Mouse (Mus musculus) stomach, embryonic 14.5 days (tissue): ENCODE measurements around the gene Gm20425. TPM values are rescaled to one million over a fixed set of nuclear protein-coding genes. Genes with fewer than 3 reads are reported as not detected.
"Not testable (repeated sequence)": the region's sequence is repeated elsewhere in the genome, so short reads cannot be mapped to it uniquely, and the experiment has no call there.

ENCODE experiments used
- ATAC-seq: fragments of 200-750 bp; cut with Nextera tagmentation; 2 replicates; pipeline ENCODE4 v1.8.0; 2017; ENCODE audit warnings: low read depth, moderate TSS enrichment; ENCODE audit not compliant: insufficient number of reproducible peaks, insufficient read depth, low FRiP score
- H3K27ac ChIP-seq: fragments of 300-500 bp; sonication (generic); 2 replicates; pipeline ENCODE4 v1.5.1; 2014; ENCODE audit warnings: mild to moderate bottlenecking, low read length, moderate library complexity, mixed read lengths
- H3K27me3 ChIP-seq: fragments of 300-500 bp; sonication (generic); 2 replicates; pipeline ENCODE4 v1.6.1; 2014; ENCODE audit warnings: low read length, control low read depth, mixed read lengths; ENCODE audit not compliant: control insufficient read depth, insufficient read depth
- H3K36me3 ChIP-seq: fragments of 300-500 bp; sonication (generic); 2 replicates; pipeline ENCODE4 v1.6.1; 2014; ENCODE audit warnings: mild to moderate bottlenecking, control low read depth, low read length, moderate library complexity, mixed read lengths; ENCODE audit not compliant: control insufficient read depth, insufficient read depth
- H3K4me1 ChIP-seq: fragments of 300-500 bp; sonication (generic); 2 replicates; pipeline ENCODE4 v1.6.1; 2014; ENCODE audit warnings: low read length, control low read depth, mixed read lengths; ENCODE audit not compliant: control insufficient read depth, insufficient read depth
- H3K4me2 ChIP-seq: fragments of 300-500 bp; sonication (generic); replicated peaks from 2 replicates; pipeline ENCODE4 v1.6.1; 2014; ENCODE audit warnings: low read depth, low read length, control low read depth
- H3K4me3 ChIP-seq: fragments of 300-500 bp; sonication (generic); 2 replicates; pipeline ENCODE4 v1.5.1; 2014; ENCODE audit warnings: low read depth, low read length, control low read depth
- H3K9ac ChIP-seq: fragments of 300-500 bp; sonication (generic); replicated peaks from 2 replicates; pipeline ENCODE4 v1.6.1; 2014; ENCODE audit warnings: low read depth, mild to moderate bottlenecking, control low read depth, low read length, moderate library complexity, mixed read lengths
- H3K9me3 ChIP-seq: fragments of 300-500 bp; sonication (generic); 2 replicates; pipeline ENCODE4 v1.6.1; 2016; ENCODE audit warnings: low read depth, low read length, control low read depth; ENCODE audit not compliant: control insufficient read depth
- WGBS: fragments of 180-500 bp; shearing (Covaris S2); extraction: QIAGEN DNeasy Blood & Tissue Kit; methylation state at CpG from one replicate; pipeline ENCODE4 v1.1.7; 2014; 5-methylcytosine and 5-hydroxymethylcytosine counted together
- polyA plus RNA-seq: library from polyadenylated mRNA; unstranded; fragments of >200 nt; fragmentation: Nextera tagmentation; extraction: Ambion mirVana; gene quantifications from 2 replicates; pipeline ENCODE4 v1.2.1, GENCODE M21; 2014

The Gm20425 gene
- polyA plus RNA-seq, 1 experiment from 2014 or later = not detected

DNA sequence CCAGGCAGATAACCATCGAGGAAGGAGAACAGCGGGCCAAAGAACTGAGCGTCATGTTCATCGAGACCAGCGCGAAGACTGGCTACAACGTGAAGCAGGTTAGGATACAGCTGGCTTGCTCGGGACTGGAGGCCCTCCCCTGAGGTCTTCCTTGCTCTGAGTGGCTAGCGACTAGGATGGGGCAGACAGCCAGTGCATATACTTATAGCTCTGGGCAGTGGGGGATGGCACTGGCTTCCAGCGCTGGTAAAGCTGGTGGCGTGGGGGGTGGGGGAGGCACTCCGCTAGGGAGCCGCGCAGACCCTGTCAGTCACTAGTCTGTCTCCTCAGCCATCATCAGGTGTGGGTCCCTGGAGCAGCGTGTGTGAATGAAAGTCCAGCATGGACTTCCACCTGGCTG is 66.3 kb downstream of the Gm20425 start:
- Histone ChIP-seq H3K4me2 (no peak overlapping the region), H3K9ac (no peak overlapping the region), H3K9me3 (no peaks in the 10 kb centered on the region), H3K27ac (no peak overlapping the region), H3K4me3 (no peak overlapping the region), H3K36me3 (no peaks in the 10 kb centered on the region), H3K4me1 (no peaks in the 10 kb centered on the region), H3K27me3 (no peaks in the 10 kb centered on the region)
- 69% methylated on average over 15 of the region's 15 CpGs for WGBS
- no peak for ATAC-seq

DNA sequence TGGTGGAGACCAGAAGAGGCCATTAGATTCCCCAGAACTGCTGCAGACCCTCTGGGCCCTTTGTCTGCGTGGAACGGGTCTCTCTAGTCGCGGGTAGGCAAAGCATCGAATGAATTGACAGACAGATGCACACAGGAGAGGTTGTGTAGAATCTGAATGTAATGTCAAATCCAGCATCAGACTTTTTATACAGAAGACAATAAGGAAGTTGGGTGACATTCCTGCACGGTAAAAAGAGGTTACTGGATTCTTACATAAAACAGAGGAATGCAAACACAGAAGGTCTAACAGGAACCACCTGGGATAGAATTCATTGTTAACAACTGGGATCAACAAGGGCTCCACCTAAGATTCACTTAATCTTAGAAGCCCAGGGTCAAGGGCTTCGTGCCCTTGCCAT is 74.9 kb downstream of the Gm20425 start:
- not testable (repeated sequence) for H3K9ac ChIP-seq, H3K9me3 ChIP-seq, H3K4me2 ChIP-seq, H3K27me3 ChIP-seq, H3K36me3 ChIP-seq, H3K4me1 ChIP-seq, H3K27ac ChIP-seq, ATAC-seq, H3K4me3 ChIP-seq
- 73% methylated on average over 7 of the region's 7 CpGs for WGBS

- no peak for ATAC-seq
- Histone ChIP-seq H3K27ac (no peak overlapping the region), H3K9me3 (no peaks in the 10 kb centered on the region), H3K36me3 (no peaks in the 10 kb centered on the region), H3K4me1 (no peaks in the 10 kb centered on the region), H3K4me3 (no peak overlapping the region), H3K9ac (no peak overlapping the region), H3K27me3 (no peaks in the 10 kb centered on the region), H3K4me2 (no peak overlapping the region)
- 79% methylated on average over 2 of the region's 2 CpGs for WGBS
Measured at GRCm38 (mm10) chr9:103154568-103154967, 75.5 kb downstream of the Gm20425 start.

- Histone ChIP-seq H3K9me3 (no peaks in the 10 kb centered on the region), H3K27me3 (no peaks in the 10 kb centered on the region), H3K4me1 (no peaks in the 10 kb centered on the region), H3K27ac (no peak overlapping the region), H3K4me2 (no peak overlapping the region), H3K36me3 (no peaks in the 10 kb centered on the region), H3K4me3 (no peak overlapping the region), H3K9ac (no peak overlapping the region)
- ATAC-seq = no peak
- 80% methylated on average over 5 of the region's 5 CpGs for WGBS
Measured at GRCm38 (mm10) chr9:103153286-103153685, 76.8 kb downstream of the Gm20425 start.

DNA sequence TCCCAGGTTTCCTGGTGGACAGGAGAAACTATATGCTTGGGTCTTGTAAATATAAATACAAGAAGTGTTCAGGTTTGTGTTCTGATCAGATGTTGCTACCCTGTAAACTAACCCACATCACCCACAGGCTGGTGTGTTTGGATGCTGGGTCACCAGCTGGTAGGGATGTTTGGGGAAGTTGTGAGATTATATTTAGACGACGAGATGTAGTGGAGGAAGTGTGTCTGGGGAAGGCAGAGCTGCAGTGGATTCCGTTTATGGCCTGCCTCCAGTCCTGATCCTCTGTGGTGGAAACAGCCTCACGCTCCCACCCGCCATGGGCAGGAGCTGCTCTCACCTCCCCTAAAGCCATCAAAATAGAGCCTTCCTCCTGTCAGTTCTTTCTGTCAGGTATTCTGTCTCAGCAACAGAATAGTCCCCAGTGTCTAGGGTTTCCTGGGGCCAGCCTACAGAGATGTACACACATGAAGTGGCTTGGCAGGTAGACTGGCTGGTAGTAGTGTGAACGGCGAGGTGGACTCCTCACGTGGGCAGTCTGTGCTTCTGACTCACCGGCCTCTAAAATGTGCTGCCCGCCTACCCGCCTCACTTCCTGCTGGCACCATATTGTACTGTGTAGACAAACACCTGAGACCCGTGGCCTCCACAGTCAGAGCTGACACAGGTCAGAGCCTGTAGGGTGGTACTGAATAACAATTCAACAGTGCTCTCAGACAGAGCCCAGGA is 80.9 kb downstream of the Gm20425 start:
- H3K27ac ChIP-seq = no peak overlapping the region
- no peaks in the 10 kb centered on the region for H3K27me3 ChIP-seq
- H3K4me3 ChIP-seq = no peak overlapping the region
- WGBS = 86% methylated on average over 12 of the region's 12 CpGs
- no peaks in the 10 kb centered on the region for H3K4me1 ChIP-seq
- ATAC-seq = no peak
- H3K36me3 ChIP-seq = no peaks in the 10 kb centered on the region
- no peak overlapping the region for H3K9ac ChIP-seq
- H3K9me3 ChIP-seq = no peaks in the 10 kb centered on the region
- no peak overlapping the region for H3K4me2 ChIP-seq

DNA sequence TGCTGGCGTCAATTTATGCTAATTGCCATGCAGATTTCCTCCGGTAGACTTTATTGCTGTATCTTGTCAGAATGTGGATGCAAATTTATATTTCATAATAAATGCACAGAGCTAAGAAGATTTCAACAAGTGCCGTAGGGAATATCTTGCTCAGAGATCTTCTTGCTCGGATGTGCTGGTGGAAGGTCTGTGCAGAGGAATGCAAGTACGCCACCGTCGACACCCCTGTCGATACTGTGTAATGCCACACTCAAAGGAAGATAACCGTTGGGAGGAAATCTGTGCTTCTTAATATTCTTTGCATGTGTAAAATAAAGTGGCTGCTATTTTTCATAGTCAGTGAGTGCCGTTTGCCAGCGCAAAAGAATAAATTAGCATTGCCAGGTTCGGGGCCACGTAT is 83.0 kb downstream of the Gm20425 start:
- Histone ChIP-seq H3K27me3 (no peaks in the 10 kb centered on the region), H3K4me1 (peaks cover 3% of the 10 kb centered on the region; the same call in 1 of the 2 replicates), H3K4me3 (no peak overlapping the region), H3K36me3 (no peaks in the 10 kb centered on the region), H3K9me3 (no peaks in the 10 kb centered on the region), H3K9ac (no peak overlapping the region), H3K27ac (no peak overlapping the region), H3K4me2 (no peak overlapping the region)
- 65% methylated on average over 13 of the region's 13 CpGs for WGBS
- ATAC-seq = no peak

DNA sequence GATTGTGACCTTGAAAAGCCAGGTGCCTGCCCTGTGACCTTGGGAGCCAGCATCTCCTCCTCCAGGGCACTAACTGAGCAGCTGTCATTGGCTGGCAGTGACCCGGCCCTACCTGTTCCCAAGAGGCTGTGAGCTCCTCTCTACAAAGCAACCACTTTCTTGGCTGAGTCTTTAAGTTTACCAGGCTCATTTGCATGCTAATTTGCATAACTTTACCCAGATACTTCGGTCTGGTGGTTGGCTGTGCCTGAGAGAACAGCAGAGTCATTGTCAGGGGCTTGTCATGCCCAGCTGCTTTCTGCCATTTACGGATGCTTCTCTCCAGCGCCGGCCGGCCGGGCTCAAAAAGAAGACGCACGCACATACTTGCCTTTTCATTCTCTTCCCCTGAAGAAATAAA is 83.4 kb downstream of the Gm20425 start:
- 46% methylated on average over 9 of the region's 9 CpGs for WGBS
- no peak overlapping the region for H3K4me2 ChIP-seq
- no peaks in the 10 kb centered on the region for H3K36me3 ChIP-seq
- peaks cover 3% of the 10 kb centered on the region; the same call in 1 of the 2 replicates for H3K4me1 ChIP-seq
- H3K27me3 ChIP-seq = no peaks in the 10 kb centered on the region
- ATAC-seq = no peak
- H3K9me3 ChIP-seq = no peaks in the 10 kb centered on the region
- no peak overlapping the region for H3K27ac ChIP-seq
- H3K9ac ChIP-seq = no peak overlapping the region
- no peak overlapping the region for H3K4me3 ChIP-seq

DNA sequence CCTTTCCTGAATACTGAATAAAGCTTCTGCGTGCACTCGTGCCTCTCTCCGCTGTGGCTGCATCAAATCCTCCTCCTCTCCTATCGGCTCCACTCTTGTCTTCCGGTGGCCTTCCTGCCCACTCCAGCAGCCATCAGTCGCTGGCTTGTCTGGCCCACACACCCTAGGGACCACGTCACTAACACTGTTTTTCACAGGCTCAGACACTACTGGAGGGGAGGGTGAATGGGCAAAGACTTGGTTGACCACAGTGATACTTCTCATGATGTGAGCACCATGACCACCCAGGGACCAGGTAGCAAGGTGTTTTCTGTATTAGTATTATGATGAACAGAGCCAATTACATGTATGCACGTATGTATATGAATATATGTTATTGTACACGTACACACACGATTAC is 83.8 kb downstream of the Gm20425 start:
- no peak overlapping the region for H3K9ac ChIP-seq
- peaks cover 3% of the 10 kb centered on the region; the same call in 1 of the 2 replicates for H3K4me1 ChIP-seq
- ATAC-seq = no peak

GRCm38 (mm10) chr9:103145351-103145750 is 84.8 kb downstream of the Gm20425 start:
- ATAC-seq = no peak
- no peaks in the 10 kb centered on the region for H3K27me3 ChIP-seq
- H3K9ac ChIP-seq = no peak overlapping the region
- H3K9me3 ChIP-seq = no peaks in the 10 kb centered on the region
- no peak overlapping the region for H3K27ac ChIP-seq
- WGBS = 49% methylated on average over 5 of the region's 5 CpGs
- H3K36me3 ChIP-seq = no peaks in the 10 kb centered on the region
- peaks cover 3% of the 10 kb centered on the region; the same call in 1 of the 2 replicates for H3K4me1 ChIP-seq
- H3K4me3 ChIP-seq = no peak overlapping the region
- no peak overlapping the region for H3K4me2 ChIP-seq

More for the DNA sequence above, 83.8 kb downstream of the Gm20425 start:
- Histone ChIP-seq H3K9me3 (no peaks in the 10 kb centered on the region), H3K36me3 (no peaks in the 10 kb centered on the region), H3K4me2 (no peak overlapping the region), H3K27ac (no peak overlapping the region), H3K4me3 (no peak overlapping the region), H3K27me3 (no peaks in the 10 kb centered on the region)
- 79% methylated on average over 10 of the region's 10 CpGs for WGBS
